Mouse (Mus musculus) layer of hippocampus, postnatal 36 days (tissue): ENCODE measurements around the gene Wnt3. TPM values are rescaled to one million over a fixed set of nuclear protein-coding genes. Genes with fewer than 3 reads are reported as not detected.

Source experiments
- DNase-seq, 2 experiments: peaks; one replicate each; pipeline ENCODE4 v3.0.0; 2022
- total RNA-seq, 2 experiments: library from RNA; stranded (reverse); gene quantifications; 2 replicates each; pipeline ENCODE4 v1.2.3; 2021

Wnt3 gene
- total RNA-seq, 2 experiments from 2014 or later: 1.5 to 1.8 TPM

GRCm38 (mm10) chr11:103848287-103848686, 74.3 kb downstream of the Wnt3 start:
- no peak for DNase-seq

GRCm38 (mm10) chr11:103852590-103853283, 78.8 kb downstream of the Wnt3 start:
- no peak for DNase-seq

GRCm38 (mm10) chr11:103853284-103853920, 79.5 kb downstream of the Wnt3 start:
- no peak for DNase-seq

GRCm38 (mm10) chr11:103854294-103854693, 80.3 kb downstream of the Wnt3 start:
- DNase-seq: no peak

GRCm38 (mm10) chr11:103856641-103857040, 82.7 kb downstream of the Wnt3 start:
- no peak for DNase-seq

- no peak for DNase-seq
Observed at GRCm38 (mm10) chr11:103858760-103859159, 84.8 kb downstream of the Wnt3 start.

- no peak for DNase-seq
Observed at GRCm38 (mm10) chr11:103859933-103860610, 86.1 kb downstream of the Wnt3 start.

- DNase-seq: no peak
Observed at GRCm38 (mm10) chr11:103862951-103863350, 89.0 kb downstream of the Wnt3 start.

- DNase-seq: no peak
Observed at GRCm38 (mm10) chr11:103864486-103864885, 90.5 kb downstream of the Wnt3 start.

- no peak for DNase-seq
Observed at GRCm38 (mm10) chr11:103865346-103865745, 91.4 kb downstream of the Wnt3 start.

Other genes starting within 250 kb of the Wnt3 start
- gene Gm884, start 153.0 kb upstream of the Wnt3 start, total RNA-seq: not detected
- not detected for gene Lyzl6, start 135.3 kb upstream of the Wnt3 start, total RNA-seq
- gene Rprml, start 124.6 kb upstream of the Wnt3 start, total RNA-seq: 100 to 1,000 TPM; 101 to 119 TPM
- 10 to 100 TPM; 63.5 to 64.6 TPM for gene Gosr2, start 76.3 kb upstream of the Wnt3 start, total RNA-seq
- gene Wnt9b, start 24.3 kb upstream of the Wnt3 start, total RNA-seq: under 1 TPM; 0.38 to 0.57 TPM
- 1,000 to 10,000 TPM; 1,120 to 1,198 TPM for gene Nsf, start 179.9 kb downstream of the Wnt3 start, total RNA-seq
- gene Arf2, start 192.6 kb downstream of the Wnt3 start, total RNA-seq: 10 to 100 TPM; 42.0 to 45.8 TPM